Mouse (Mus musculus): ENCODE results near the gene Prpf6. TPM values are rescaled to one million over a fixed set of nuclear protein-coding genes. Genes with fewer than 3 reads are reported as not detected.

Prpf6 gene
- total and polyA plus RNA-seq, 3 experiments = 58.7 to 69.4 TPM; not detected in 1

- Histone ChIP-seq H3K4me3 (ENCODE audit: control insufficient read depth in 1 of 2, insufficient read depth in 1 of 2, low read depth in 2 of 2, low read length in 2 of 2) (no peak overlapping the region), H3K36me3 (ENCODE audit: control insufficient read depth in 1 of 2, insufficient read depth in 2 of 2, low read length in 2 of 2) (peaks cover 0 to 19% of the 10 kb centered on the region in 2 experiments; a peak in 2 of 4 replicates), H3K27me3 (ENCODE audit: control insufficient read depth in 1 of 2, insufficient read depth in 2 of 2, low read length in 2 of 2) (no peaks in the 10 kb centered on the region), H3K4me1 (ENCODE audit: control insufficient read depth in 1 of 2, insufficient read depth in 2 of 2, low read length in 2 of 2) (peaks cover 15 to 20% of the 10 kb centered on the region in 2 experiments; a peak in 3 of 4 replicates), H3K9me3 (replicated peaks; ENCODE audit: insufficient read depth, low read length) (no peaks in the 10 kb centered on the region), H3K9ac (ENCODE audit: control insufficient read depth, low read depth, low read length, poor library complexity, severe bottlenecking) (no peak overlapping the region), H3K27ac (ENCODE audit: control insufficient read depth, low read depth, low read length) (no peak overlapping the region), H3K79me2 (ENCODE audit: control insufficient read depth, insufficient read depth, low read length, poor library complexity) (no peaks in the 10 kb centered on the region)
- TF ChIP-seq TCF12 (IDR thresholded peaks at IDR 0.05; ENCODE audit: low read depth, low read length) (no peak), BHLHE40 (IDR thresholded peaks at IDR 0.05; ENCODE audit: borderline replicate concordance, low read depth, low read length) (no peak), EP300 (IDR thresholded peaks at IDR 0.05; ENCODE audit: low read depth in 1 of 2, low read length in 2 of 2) (no peak), KAT2A (conservative IDR thresholded peaks at IDR 0.05; ENCODE audit: low read depth, low read length) (no peak), POLR2AphosphoS2 (IDR thresholded peaks at IDR 0.05; ENCODE audit: low read length) (no peak), POLR2A (IDR thresholded peaks at IDR 0.05; ENCODE audit: control insufficient read depth in 1 of 2, insufficient read depth in 1 of 2, low read depth in 1 of 2, low read length in 2 of 2, poor library complexity in 1 of 2) (no peak), MYC (IDR thresholded peaks at IDR 0.05; ENCODE audit: low read depth, low read length) (no peak), MAX (IDR thresholded peaks at IDR 0.05; ENCODE audit: low read length) (no peak), SMC3 (IDR thresholded peaks at IDR 0.05; ENCODE audit: low read depth, low read length) (no peak), CHD2 (IDR thresholded peaks at IDR 0.05; ENCODE audit: low read length) (no peak)
- DNase-seq (ENCODE audit: low read depth, low spot score) = no peak
These were observed 17.7 kb upstream of the Prpf6 start for GRCm38 (mm10) chr2:181573961-181574360.

DNA sequence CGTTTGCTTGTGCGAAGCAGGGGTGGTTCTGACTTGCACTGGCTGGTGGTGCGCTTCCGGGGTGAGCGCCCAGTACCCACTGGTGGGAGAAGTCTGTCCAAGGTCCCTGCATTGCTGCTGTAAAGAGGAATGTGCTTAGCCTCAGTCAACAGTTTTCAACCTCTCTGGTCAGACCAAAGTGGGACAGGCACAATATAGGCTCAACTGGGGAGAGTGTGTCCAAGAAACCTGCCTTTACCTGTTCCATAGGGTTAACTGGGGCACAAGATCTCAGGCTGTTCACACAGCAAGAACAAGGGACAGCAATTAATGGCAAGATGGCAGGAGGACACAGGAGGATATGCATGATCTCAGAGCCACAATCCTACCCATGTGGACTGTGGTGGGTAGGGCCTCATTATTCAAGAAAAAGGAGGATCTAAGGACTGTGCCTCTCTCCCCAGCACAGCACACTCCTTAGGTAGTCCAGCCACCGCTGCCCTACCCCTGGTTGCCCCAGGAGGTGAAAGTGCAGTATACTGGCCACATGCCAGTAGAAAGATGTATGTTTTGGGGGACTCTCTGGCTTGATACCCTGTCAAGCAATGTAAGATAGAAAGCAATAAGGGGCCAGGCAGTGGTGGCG is 16.6 kb upstream of the Prpf6 start:
- no peak overlapping the region for H3K27ac ChIP-seq (ENCODE audit: control insufficient read depth, low read depth, low read length)
- H3K27me3 ChIP-seq (ENCODE audit: control insufficient read depth in 1 of 2, insufficient read depth in 2 of 2, low read length in 2 of 2) = no peaks in the 10 kb centered on the region
- no peaks in the 10 kb centered on the region for H3K9me3 ChIP-seq (replicated peaks; ENCODE audit: insufficient read depth, low read length)
- H3K36me3 ChIP-seq (ENCODE audit: control insufficient read depth in 1 of 2, insufficient read depth in 2 of 2, low read length in 2 of 2) = peaks cover 0 to 19% of the 10 kb centered on the region in 2 experiments; a peak in 2 of 4 replicates
- TF ChIP-seq ZC3H11A (IDR thresholded peaks at IDR 0.05; ENCODE audit: low read depth, low read length) = no peak
- TF ChIP-seq MEF2A (IDR thresholded peaks at IDR 0.05; ENCODE audit: extremely low read depth, insufficient replicate concordance, low read depth, low read length, poor library complexity, severe bottlenecking) = no peak
- TF ChIP-seq MAFK (IDR thresholded peaks at IDR 0.05; ENCODE audit: borderline replicate concordance, low read depth, low read length) = no peak
- DNase-seq (ENCODE audit: low read depth, low spot score) = no peak
- no peak overlapping the region for H3K4me3 ChIP-seq (ENCODE audit: control insufficient read depth in 1 of 2, insufficient read depth in 1 of 2, low read depth in 2 of 2, low read length in 2 of 2)
- H3K4me1 ChIP-seq (ENCODE audit: control insufficient read depth in 1 of 2, insufficient read depth in 2 of 2, low read length in 2 of 2) = peaks cover 15 to 20% of the 10 kb centered on the region in 2 experiments; a peak in 3 of 4 replicates
- no peak overlapping the region for H3K9ac ChIP-seq (ENCODE audit: control insufficient read depth, low read depth, low read length, poor library complexity, severe bottlenecking)
- no peaks in the 10 kb centered on the region for H3K79me2 ChIP-seq (ENCODE audit: control insufficient read depth, insufficient read depth, low read length, poor library complexity)

- Histone ChIP-seq H3K4me1 (ENCODE audit: control insufficient read depth in 1 of 2, insufficient read depth in 2 of 2, low read length in 2 of 2) (peaks cover 15 to 20% of the 10 kb centered on the region in 2 experiments; a peak in 3 of 4 replicates), H3K27ac (ENCODE audit: control insufficient read depth, low read depth, low read length) (no peak overlapping the region), H3K36me3 (ENCODE audit: control insufficient read depth in 1 of 2, insufficient read depth in 2 of 2, low read length in 2 of 2) (peaks cover 0 to 19% of the 10 kb centered on the region in 2 experiments; a peak in 2 of 4 replicates), H3K4me3 (ENCODE audit: control insufficient read depth in 1 of 2, insufficient read depth in 1 of 2, low read depth in 2 of 2, low read length in 2 of 2) (no peak overlapping the region), H3K27me3 (ENCODE audit: control insufficient read depth in 1 of 2, insufficient read depth in 2 of 2, low read length in 2 of 2) (no peaks in the 10 kb centered on the region), H3K9ac (ENCODE audit: control insufficient read depth, low read depth, low read length, poor library complexity, severe bottlenecking) (no peak overlapping the region), H3K79me2 (ENCODE audit: control insufficient read depth, insufficient read depth, low read length, poor library complexity) (peaks cover 8% of the 10 kb centered on the region), H3K9me3 (replicated peaks; ENCODE audit: insufficient read depth, low read length) (no peaks in the 10 kb centered on the region)
- DNase-seq (ENCODE audit: low read depth, low spot score) = no peak
- TF ChIP-seq MXI1 (IDR thresholded peaks at IDR 0.05; ENCODE audit: low read depth, low read length) = no peak
- no peak for TF ChIP-seq MAZ (IDR thresholded peaks at IDR 0.05; ENCODE audit: low read depth, low read length)
- no peak for TF ChIP-seq POLR2A (IDR thresholded peaks at IDR 0.05; ENCODE audit: control insufficient read depth in 1 of 2, insufficient read depth in 1 of 2, low read depth in 1 of 2, low read length in 2 of 2, poor library complexity in 1 of 2)
- no peak for TF ChIP-seq RCOR1 (IDR thresholded peaks at IDR 0.05; ENCODE audit: low read depth, low read length)
- no peak for TF ChIP-seq SMC3 (IDR thresholded peaks at IDR 0.05; ENCODE audit: low read depth, low read length)
- no peak for TF ChIP-seq ZNF384 (IDR thresholded peaks at IDR 0.05; ENCODE audit: low read depth, low read length)
- no peak for TF ChIP-seq MEF2A (IDR thresholded peaks at IDR 0.05; ENCODE audit: extremely low read depth, insufficient replicate concordance, low read depth, low read length, poor library complexity, severe bottlenecking)
- TF ChIP-seq TCF12 (IDR thresholded peaks at IDR 0.05; ENCODE audit: low read depth, low read length) = peak; percentile 33; the same call in 1 of the 2 replicates
- no peak for TF ChIP-seq POLR2AphosphoS5 (IDR thresholded peaks at IDR 0.05; ENCODE audit: borderline replicate concordance, low read depth, low read length)
- TF ChIP-seq MYC (IDR thresholded peaks at IDR 0.05; ENCODE audit: low read depth, low read length) = no peak
- no peak for TF ChIP-seq ELF1 (IDR thresholded peaks at IDR 0.05; ENCODE audit: low read depth, low read length)
- TF ChIP-seq NRF1 (IDR thresholded peaks at IDR 0.05; ENCODE audit: insufficient read depth, low read depth, low read length, poor library complexity, severe bottlenecking) = no peak
- no peak for TF ChIP-seq MAFK (IDR thresholded peaks at IDR 0.05; ENCODE audit: borderline replicate concordance, low read depth, low read length)
- peak in 1 of 2 experiments; percentile 42; a peak in 1 of 4 replicates for TF ChIP-seq EP300 (IDR thresholded peaks at IDR 0.05; ENCODE audit: low read depth in 1 of 2, low read length in 2 of 2)
- TF ChIP-seq GATA1 (IDR thresholded peaks at IDR 0.05; ENCODE audit: low read depth, low read length) = peak; percentile 58
- TF ChIP-seq TBP (IDR thresholded peaks at IDR 0.05; ENCODE audit: low read depth, low read length) = no peak
- no peak for TF ChIP-seq CTCF (IDR thresholded peaks at IDR 0.05 in 2 of 3, conservative IDR thresholded peaks at IDR 0.05 in 1 of 3; ENCODE audit: control insufficient read depth in 1 of 3, insufficient read depth in 1 of 3, low read depth in 2 of 3, low read length in 3 of 3, poor library complexity in 1 of 3, severe bottlenecking in 1 of 3)
These were observed 15.1 kb upstream of the Prpf6 start for GRCm38 (mm10) chr2:181576613-181577012.
